Mouse (Mus musculus) monocyte, adult 2 months (primary cell): ENCODE data around the gene Gm3264.
"Not testable (repeated sequence)": the region's sequence is repeated elsewhere in the genome, so short reads cannot be mapped to it uniquely, and the experiment has no call there.

Experiments used
- DNase-seq, 2 experiments: peaks; one replicate each; pipeline ENCODE4 v3.0.0; 2022; ENCODE audit warnings: low spot score in 2 of 2, low read depth in 1 of 2

The Gm3264 gene

GRCm38 (mm10) chr14:4855299-4855980 lies at the start of gene Gm3264:
TSS of gene Gm3264 (plus strand) at chr14:4855576.
- DNase-seq = not testable (repeated sequence)

- DNase-seq = not testable (repeated sequence)
These were observed 49.0 kb upstream of the Gm3264 start for GRCm38 (mm10) chr14:4806421-4806820.

- not testable (repeated sequence) for DNase-seq
These were observed 33.4 kb upstream of the Gm3264 start for GRCm38 (mm10) chr14:4821950-4822349.

GRCm38 (mm10) chr14:4837806-4838205 lies 17.6 kb upstream of the Gm3264 start, which contains the start of gene Gm3269:
TSS of gene Gm3269 (plus strand) at chr14:4838106.
- DNase-seq = not testable (repeated sequence)

GRCm38 (mm10) chr14:4892116-4892515 lies 36.7 kb downstream of the Gm3264 start, which contains the start of gene Gm3278:
TSS of gene Gm3278 (plus strand) at chr14:4892416.
- DNase-seq = not testable (repeated sequence)
